Mouse (Mus musculus) stomach, postnatal 0 days (tissue): ENCODE results near the gene Slit3. TPM values are rescaled to one million over a fixed set of nuclear protein-coding genes. Genes with fewer than 3 reads are reported as not detected.

Source experiments
- ATAC-seq: fragments of 200-750 bp; cut with Nextera tagmentation; 2 replicates; pipeline ENCODE4 v1.8.0; 2017; ENCODE audit not compliant: low FRiP score, low TSS enrichment
- DNase-seq: peaks from one replicate; pipeline ENCODE4 v3.0.0-alpha.2; 2016; ENCODE audit warnings: low spot score
- H3K27ac ChIP-seq: fragments of 300-500 bp; sonication (generic); replicated peaks from 2 replicates; pipeline ENCODE4 v1.5.1; 2014; ENCODE audit warnings: mild to moderate bottlenecking, control low read depth
- H3K27me3 ChIP-seq: fragments of 300-500 bp; sonication (generic); 2 replicates; pipeline ENCODE4 v1.6.1; 2014; ENCODE audit warnings: low read length; ENCODE audit not compliant: control insufficient read depth, insufficient read depth
- H3K36me3 ChIP-seq: fragments of 300-500 bp; sonication (generic); 2 replicates; pipeline ENCODE4 v1.6.1; 2014; ENCODE audit warnings: low read length, mixed read lengths; ENCODE audit not compliant: control insufficient read depth, insufficient read depth
- H3K4me1 ChIP-seq: fragments of 300-500 bp; sonication (generic); replicated peaks from 2 replicates; pipeline ENCODE4 v1.6.1; 2014; ENCODE audit warnings: antibody characterized with exemption; ENCODE audit not compliant: control insufficient read depth, insufficient read depth
- H3K4me2 ChIP-seq: fragments of 300-500 bp; sonication (generic); replicated peaks from 2 replicates; pipeline ENCODE4 v1.6.1; 2014; ENCODE audit warnings: low read depth, mild to moderate bottlenecking, control low read depth, moderate library complexity
- H3K4me3 ChIP-seq: fragments of 300-500 bp; sonication (generic); 2 replicates; pipeline ENCODE4 v1.5.1; 2014; ENCODE audit warnings: low read depth, low read length, control low read depth
- H3K9ac ChIP-seq: fragments of 300-500 bp; sonication (generic); 2 replicates; pipeline ENCODE4 v1.6.1; 2014; ENCODE audit warnings: mild to moderate bottlenecking, low read length, control low read depth, mixed read lengths
- H3K9me3 ChIP-seq: fragments of 300-500 bp; sonication (generic); 2 replicates; pipeline ENCODE4 v1.6.1; 2016; ENCODE audit warnings: low read length; ENCODE audit not compliant: control insufficient read depth
- CTCF ChIP-seq: IDR thresholded peaks from 2 replicates; pipeline ENCODE4 v1.5.1; 2016; ENCODE audit warnings: antibody characterized with exemption, low read depth, mild to moderate bottlenecking, moderate library complexity
- EP300 ChIP-seq: optimal IDR thresholded peaks from 2 replicates; pipeline ENCODE3; 2016; ENCODE audit warnings: antibody characterized with exemption
- WGBS: fragments of 180-500 bp; shearing (Covaris S2); extraction: QIAGEN DNeasy Blood & Tissue Kit; methylation state at CpG from one replicate; pipeline ENCODE4 v1.1.7; 2014; 5-methylcytosine and 5-hydroxymethylcytosine counted together
- polyA plus RNA-seq: library from polyadenylated mRNA; unstranded; fragments of >200 nt; fragmentation: Nextera tagmentation; extraction: Ambion mirVana; gene quantifications from 2 replicates; pipeline ENCODE4 v1.2.1, GENCODE M21; 2015

Gene Slit3
- polyA plus RNA-seq, 1 experiment from 2014 or later: 8.1 TPM

GRCm38 (mm10) chr11:35306922-35307321 lies 185.9 kb downstream of the Slit3 start:
- TF ChIP-seq CTCF (no peak), EP300 (no peak)
- no peak for ATAC-seq
- no peak overlapping the region for H3K27ac ChIP-seq
- no peaks in the 10 kb centered on the region for H3K9me3 ChIP-seq
- no peak overlapping the region for H3K4me2 ChIP-seq
- H3K9ac ChIP-seq: no peak overlapping the region
- no peaks in the 10 kb centered on the region for H3K27me3 ChIP-seq
- no peak for DNase-seq
- H3K4me1 ChIP-seq: no peaks in the 10 kb centered on the region
- H3K4me3 ChIP-seq: no peak overlapping the region
- H3K36me3 ChIP-seq: no peaks in the 10 kb centered on the region
- WGBS: 61% methylated on average over 5 of the region's 5 CpGs

DNA sequence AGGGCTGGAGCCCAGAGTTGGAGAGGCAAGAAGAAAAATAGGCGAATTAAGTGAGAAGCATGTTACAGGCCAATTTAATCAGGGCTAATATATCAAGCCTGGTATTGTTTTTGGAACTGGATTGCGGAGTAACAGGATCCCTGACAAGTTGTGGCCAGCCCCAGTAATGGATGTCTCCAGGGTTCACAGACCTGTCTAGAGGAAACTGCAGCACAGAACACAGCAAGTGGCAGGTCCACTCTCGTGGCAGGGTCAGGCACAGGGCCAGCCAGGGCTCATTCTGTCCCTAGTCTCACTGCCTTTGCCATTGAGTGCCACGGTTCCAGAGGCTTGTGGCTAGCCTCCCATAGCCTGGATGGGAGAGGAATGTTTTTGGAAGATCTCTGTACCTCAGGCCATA lies 187.0 kb downstream of the Slit3 start:
- DNase-seq (no peak), ATAC-seq (no peak)
- no peak overlapping the region for H3K4me3 ChIP-seq
- H3K4me2 ChIP-seq: no peak overlapping the region
- no peak for TF ChIP-seq CTCF
- TF ChIP-seq EP300: no peak
- no peaks in the 10 kb centered on the region for H3K4me1 ChIP-seq
- 73% methylated on average over 4 of the region's 4 CpGs for WGBS
- no peaks in the 10 kb centered on the region for H3K9me3 ChIP-seq
- no peak overlapping the region for H3K9ac ChIP-seq
- no peaks in the 10 kb centered on the region for H3K27me3 ChIP-seq
- no peaks in the 10 kb centered on the region for H3K36me3 ChIP-seq
- no peak overlapping the region for H3K27ac ChIP-seq

- no peaks in the 10 kb centered on the region for H3K27me3 ChIP-seq
- no peaks in the 10 kb centered on the region for H3K36me3 ChIP-seq
- H3K27ac ChIP-seq: no peak overlapping the region
- no peak overlapping the region for H3K9ac ChIP-seq
- H3K4me3 ChIP-seq: no peak overlapping the region
- H3K4me1 ChIP-seq: no peaks in the 10 kb centered on the region
- no peak overlapping the region for H3K4me2 ChIP-seq
- ATAC-seq (no peak), DNase-seq (no peak)
- no peaks in the 10 kb centered on the region for H3K9me3 ChIP-seq
- 52% methylated on average over 5 of the region's 5 CpGs for WGBS
- no peak for TF ChIP-seq EP300
- no peak for TF ChIP-seq CTCF
These were observed 194.5 kb downstream of the Slit3 start for GRCm38 (mm10) chr11:35315449-35316028.

- Histone ChIP-seq H3K9ac (no peak overlapping the region), H3K4me2 (no peak overlapping the region), H3K4me3 (no peak overlapping the region), H3K27me3 (no peaks in the 10 kb centered on the region), H3K9me3 (no peaks in the 10 kb centered on the region), H3K27ac (no peak overlapping the region), H3K4me1 (no peaks in the 10 kb centered on the region), H3K36me3 (no peaks in the 10 kb centered on the region)
- no peak for ATAC-seq
- TF ChIP-seq CTCF (no peak), EP300 (no peak)
- DNase-seq: no peak
- 76% methylated on average over 5 of the region's 5 CpGs for WGBS
These were observed 196.2 kb downstream of the Slit3 start for GRCm38 (mm10) chr11:35317221-35317620.

GRCm38 (mm10) chr11:35317775-35318432 lies 196.9 kb downstream of the Slit3 start:
- H3K36me3 ChIP-seq: no peaks in the 10 kb centered on the region
- DNase-seq: no peak
- WGBS: 62% methylated on average over 7 of the region's 7 CpGs
- H3K4me1 ChIP-seq: no peaks in the 10 kb centered on the region
- TF ChIP-seq EP300 (no peak), CTCF (no peak)
- 0 out of 2 replicates have a peak, but pooled peaks have one; percentile 29 for ATAC-seq
- H3K4me3 ChIP-seq: no peak overlapping the region
- 0 out of 2 replicates have a peak overlapping the region, but pooled peaks have one; percentile 24 for H3K27ac ChIP-seq
- H3K27me3 ChIP-seq: no peaks in the 10 kb centered on the region
- no peak overlapping the region for H3K4me2 ChIP-seq
- no peaks in the 10 kb centered on the region for H3K9me3 ChIP-seq
- H3K9ac ChIP-seq: no peak overlapping the region

DNA sequence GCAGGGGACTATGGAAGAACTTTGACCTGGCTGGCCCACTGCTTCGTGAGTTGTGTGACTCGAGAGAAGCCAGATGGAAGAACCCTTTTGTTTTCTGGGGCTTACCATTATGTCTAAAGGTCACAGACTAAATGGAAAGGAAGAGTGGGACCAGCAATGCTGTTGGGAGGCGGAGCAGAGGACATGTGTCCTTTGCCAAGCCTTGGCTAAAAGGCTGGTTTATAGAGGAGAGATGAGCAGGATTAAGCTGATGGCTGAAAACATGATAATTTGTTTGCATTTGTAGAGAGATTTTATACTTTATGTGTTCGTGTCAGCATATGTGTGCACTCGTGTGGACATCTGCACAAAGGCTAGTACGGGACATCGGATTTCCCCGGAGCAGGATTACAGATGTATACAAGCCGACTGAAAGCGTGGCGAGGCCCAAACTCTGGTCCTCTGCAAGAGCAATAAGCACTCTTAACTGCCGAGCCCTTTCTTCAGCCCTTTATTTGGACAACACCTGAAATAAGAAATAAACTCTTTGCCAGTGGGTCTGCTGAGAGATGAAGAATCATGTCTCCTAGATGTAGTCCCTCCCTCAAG lies 197.5 kb downstream of the Slit3 start:
- no peaks in the 10 kb centered on the region for H3K9me3 ChIP-seq
- H3K36me3 ChIP-seq: no peaks in the 10 kb centered on the region
- DNase-seq (no peak), ATAC-seq (no peak)
- WGBS: 66% methylated on average over 12 of the region's 12 CpGs
- no peaks in the 10 kb centered on the region for H3K27me3 ChIP-seq
- TF ChIP-seq EP300 (no peak), CTCF (no peak)
- no peak overlapping the region for H3K4me3 ChIP-seq
- no peak overlapping the region for H3K9ac ChIP-seq
- H3K4me2 ChIP-seq: no peak overlapping the region
- no peak overlapping the region for H3K27ac ChIP-seq
- no peaks in the 10 kb centered on the region for H3K4me1 ChIP-seq
